Mouse (Mus musculus): ENCODE measurements around the gene A830031A19Rik.
A peak's percentile ranks its signal among the peaks of the same experiment; 100 is the strongest.

Gene A830031A19Rik

DNA sequence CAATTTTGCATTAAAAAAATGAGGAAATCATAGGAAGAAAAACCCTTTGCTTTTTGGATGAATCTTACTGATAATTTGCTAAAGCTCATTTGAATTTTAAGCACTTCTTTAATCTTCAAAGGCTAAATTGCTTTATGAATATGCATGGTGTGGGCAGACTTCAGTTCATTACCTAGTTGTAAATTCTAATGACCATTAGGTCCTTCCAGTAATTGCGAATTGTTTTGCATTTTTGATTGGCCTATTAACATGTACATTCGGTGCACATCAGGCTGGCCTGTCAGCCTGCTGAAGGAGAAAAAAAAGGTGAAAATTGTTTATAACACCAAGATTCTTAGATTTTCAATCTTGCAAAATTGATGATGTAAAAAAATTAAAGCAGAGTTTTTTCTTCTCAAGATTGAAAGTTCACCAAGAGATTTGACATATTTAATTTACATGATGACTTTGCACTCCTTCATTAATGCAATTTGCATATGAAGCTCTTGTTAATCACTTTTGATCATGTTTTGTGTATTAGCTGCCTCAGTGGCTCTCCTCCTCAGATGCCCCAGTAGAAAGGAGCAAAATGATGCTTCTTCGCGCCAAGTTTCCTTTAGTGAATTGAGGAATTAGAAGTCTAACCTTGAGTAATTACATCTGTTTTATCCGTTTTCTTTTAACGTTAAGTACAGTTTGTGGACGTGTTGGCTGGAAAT lies 21.0 kb upstream of the A830031A19Rik start:
- DNase-seq (ENCODE audit: low spot score in 2 of 2): no peak

DNA sequence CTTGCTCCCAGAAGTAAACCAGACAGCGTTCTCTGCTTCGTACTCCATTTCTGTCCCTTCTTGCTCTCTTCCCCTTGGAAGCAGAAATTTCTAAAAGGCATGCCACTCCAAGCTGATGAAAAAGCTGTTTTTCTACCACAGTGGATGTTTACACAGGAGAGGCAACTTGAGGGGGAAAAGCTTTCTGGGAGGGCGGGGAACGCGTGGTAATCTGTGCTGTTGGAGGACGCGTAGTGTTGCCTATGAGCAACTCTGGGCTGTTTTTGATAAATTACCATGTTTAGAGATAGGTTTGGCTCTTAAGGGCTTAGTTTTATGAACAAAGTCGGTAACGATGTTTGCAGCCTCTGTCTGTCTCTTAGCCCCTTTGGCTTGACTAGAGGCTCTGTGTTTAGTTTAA lies 20.4 kb upstream of the A830031A19Rik start:
- no peak for DNase-seq (ENCODE audit: low spot score in 2 of 2)

DNA sequence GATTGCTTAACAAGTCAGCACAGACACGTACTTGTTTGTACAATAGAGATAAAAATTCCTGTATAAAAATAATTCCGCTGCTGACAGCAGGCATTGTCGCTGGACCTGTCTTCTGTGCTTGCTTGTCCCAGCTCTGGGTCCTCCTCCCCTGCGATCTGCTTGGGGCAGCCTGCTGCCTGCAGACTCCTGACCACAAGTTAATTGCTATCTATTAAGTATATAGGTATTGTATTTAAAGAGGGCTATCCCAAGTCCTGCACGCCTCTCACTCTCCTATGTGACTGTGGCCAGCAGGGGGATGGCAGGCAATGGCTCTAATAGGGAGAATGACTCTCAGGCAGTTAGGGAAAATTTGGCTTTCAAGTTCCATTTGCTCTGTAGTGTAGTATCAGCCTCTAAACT lies 19.2 kb upstream of the A830031A19Rik start:
- no peak for DNase-seq (ENCODE audit: low spot score in 2 of 2)

DNA sequence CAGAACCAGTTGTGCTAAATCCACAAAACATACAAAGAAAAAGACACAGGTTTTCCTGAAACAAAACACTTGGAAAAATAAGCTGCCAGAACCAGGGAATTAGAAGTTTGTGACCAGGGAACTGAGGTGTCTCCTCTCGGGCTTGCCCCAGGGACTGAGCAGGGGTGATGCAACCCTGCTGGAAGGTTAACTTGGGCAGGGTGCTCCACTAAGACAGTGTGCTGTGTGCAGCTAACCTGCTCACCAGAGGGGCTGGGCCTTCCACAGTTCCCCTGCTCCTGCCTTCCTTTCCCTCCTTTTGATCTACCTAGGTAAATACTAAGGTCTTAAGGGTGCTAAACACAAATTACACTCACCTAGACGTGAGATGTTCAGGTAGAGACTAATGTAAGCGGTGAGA lies 17.8 kb upstream of the A830031A19Rik start:
- no peak for DNase-seq (ENCODE audit: low spot score in 2 of 2)

DNA sequence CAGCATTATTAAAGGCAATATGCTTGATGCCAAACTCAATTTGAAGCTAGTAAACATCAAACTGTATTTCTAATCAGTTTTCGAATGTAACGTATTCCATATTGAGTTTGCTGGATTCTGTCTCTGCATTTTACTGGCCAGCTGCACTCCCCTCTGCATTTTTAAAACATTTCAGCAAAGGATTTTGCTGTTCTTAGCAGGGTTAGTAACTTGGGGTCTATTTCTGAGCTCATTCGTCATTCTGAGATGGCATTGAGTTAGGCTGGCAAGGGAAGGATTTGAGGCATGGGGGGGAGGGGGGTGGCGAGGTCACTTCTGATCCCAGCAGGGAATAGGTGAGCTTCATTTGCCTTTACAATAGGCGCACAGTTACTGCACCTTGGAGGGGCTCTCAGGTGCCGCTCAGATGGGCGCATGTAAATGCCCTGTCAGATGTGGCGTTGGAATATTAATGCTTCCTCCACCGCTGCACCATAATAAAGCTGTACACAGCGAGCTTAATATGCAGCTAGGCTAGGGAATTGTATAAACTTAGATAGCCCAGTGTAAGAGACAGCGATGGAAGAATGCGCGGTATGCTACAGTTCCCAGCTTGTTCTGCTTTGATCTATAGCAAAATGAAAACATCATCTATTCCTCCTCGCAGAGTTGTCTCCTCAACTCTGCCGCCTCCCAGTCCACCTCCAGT lies 16.7 kb upstream of the A830031A19Rik start:
- no peak for DNase-seq (ENCODE audit: low spot score in 2 of 2)

DNA sequence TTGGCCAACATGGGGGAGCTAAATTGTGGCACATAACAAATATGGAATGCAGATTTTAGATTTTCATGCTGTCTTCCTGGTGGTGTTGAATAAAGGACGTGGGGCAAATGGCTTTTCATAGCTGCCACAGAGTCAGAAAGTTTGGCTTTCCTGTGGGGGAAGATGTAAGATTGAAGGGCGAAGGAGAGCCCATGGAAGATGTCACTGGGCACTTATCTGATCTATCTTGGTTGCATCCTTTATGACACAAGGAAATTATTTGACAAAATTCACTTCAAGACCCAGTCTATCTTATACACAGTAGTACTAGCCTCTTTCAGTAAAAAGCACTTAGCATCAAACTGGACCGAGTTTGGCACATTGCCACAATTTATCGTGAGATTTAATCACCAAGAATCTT lies 15.6 kb upstream of the A830031A19Rik start:
- no peak for DNase-seq (ENCODE audit: low spot score in 2 of 2)

DNA sequence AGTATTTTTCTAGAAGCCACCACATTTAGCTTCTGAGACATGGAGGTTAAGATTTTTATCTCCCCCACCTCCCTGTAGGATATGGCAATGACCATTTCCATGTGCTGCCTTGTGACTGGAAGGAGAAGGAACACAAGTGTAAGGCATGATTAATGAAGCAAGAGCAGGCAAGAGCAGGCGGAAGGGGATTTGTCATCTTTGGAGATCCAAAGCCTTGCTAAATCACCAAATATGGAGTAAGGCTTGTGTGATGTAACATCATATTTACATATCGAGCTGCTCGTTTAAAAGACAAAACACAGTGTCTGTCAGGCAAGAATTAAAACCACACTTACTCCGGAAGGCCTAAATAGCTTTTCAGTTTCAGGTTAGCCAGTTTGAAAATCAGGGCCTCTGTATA lies 12.2 kb upstream of the A830031A19Rik start:
- DNase-seq (ENCODE audit: low spot score in 2 of 2): no peak

DNA sequence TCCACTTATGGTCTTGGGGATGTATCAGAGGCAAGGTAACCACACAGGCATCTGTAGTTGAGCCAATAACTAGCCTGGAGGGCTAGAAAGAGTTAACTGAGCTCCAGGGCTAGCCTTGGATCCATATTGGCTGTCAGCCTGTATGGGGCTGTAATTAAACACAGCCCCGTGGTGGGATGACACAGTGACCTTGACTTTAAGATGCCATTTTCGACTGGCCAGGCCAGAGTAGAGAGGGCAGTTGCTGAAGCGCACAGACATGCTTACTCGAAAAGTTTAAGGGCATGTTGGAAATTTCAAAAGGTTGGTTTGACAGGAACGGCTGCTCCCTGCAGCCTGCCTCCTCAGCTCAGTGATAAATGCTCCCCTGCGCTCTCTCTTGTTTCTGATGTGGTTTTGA lies 11.1 kb upstream of the A830031A19Rik start:
- no peak for DNase-seq (ENCODE audit: low spot score in 2 of 2)

DNA sequence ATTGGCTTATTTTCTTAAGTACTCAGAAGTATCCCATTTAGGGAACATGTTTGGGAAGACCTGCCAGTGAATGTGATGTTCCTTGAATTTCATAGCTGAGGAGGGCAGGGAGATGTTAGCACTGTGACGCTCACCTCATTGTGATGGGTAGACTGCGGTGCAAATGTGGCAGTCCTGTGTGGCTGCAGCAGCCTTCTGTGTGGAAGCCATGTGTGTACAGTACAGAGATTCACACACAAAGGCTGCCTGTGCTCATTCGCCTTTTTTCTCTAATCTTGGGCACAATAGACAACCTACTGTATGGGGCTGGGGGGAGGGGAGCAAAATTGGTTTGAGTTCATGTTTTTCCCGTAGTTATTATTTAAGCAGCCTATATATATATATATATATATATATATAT lies 9.7 kb upstream of the A830031A19Rik start:
- DNase-seq (ENCODE audit: low spot score in 2 of 2): no peak

DNA sequence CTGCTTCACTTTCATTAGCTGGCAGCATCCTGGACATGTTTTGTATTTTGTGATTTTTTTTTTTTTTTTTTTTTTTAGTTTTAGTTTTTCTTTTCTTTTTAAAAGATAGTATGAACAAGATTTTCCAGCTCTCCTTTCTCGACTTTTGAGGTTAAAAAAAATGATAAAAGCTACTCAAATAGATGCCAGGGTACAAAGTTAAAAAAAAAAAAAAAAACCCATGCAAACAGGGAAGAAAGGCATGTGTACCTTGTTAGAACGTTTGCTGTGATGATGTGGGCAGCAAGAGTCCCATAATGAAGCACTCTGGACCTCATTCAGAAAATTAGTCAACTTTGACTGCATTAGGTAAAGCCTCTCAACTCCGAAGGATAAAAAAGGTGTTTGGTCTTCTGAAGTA lies 9.2 kb upstream of the A830031A19Rik start:
- DNase-seq (ENCODE audit: low spot score in 2 of 2): no peak

DNA sequence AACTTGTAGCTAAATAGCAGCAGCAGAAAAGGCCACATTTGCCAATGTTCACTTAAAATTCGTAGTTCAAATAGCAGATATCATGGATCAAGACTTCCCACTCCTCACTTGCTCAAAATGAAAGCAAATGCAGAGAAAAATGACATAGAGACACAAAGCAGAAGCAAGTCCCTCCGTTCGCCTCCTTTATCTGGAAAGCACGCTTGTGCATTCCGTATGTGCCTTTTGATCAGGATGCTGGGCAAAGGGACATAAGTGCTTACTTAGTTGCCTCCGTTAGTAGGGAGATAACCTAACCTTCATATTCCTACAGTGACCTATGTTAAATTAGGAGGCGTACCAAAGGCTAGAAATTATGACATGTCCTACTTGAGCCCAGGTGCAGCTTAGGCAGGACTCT lies 8.6 kb upstream of the A830031A19Rik start:
- DNase-seq (ENCODE audit: low spot score in 2 of 2): no peak

DNA sequence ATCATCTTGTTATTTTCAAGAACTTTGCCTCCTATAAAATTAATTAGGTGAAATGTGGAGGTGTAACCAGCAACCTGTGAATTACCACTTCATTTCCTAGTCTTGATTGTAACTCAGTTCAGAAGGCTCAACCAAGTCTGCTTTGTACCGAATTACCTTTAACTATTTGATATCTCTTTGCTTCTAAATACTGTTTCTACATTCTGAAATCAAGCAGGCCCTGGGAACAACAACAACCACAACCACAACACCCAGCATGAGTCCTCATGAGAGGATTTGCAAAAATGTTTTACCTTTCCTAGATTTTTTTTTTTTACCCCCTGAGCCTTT lies 8.2 kb upstream of the A830031A19Rik start:
- DNase-seq (ENCODE audit: low spot score in 2 of 2): no peak

DNA sequence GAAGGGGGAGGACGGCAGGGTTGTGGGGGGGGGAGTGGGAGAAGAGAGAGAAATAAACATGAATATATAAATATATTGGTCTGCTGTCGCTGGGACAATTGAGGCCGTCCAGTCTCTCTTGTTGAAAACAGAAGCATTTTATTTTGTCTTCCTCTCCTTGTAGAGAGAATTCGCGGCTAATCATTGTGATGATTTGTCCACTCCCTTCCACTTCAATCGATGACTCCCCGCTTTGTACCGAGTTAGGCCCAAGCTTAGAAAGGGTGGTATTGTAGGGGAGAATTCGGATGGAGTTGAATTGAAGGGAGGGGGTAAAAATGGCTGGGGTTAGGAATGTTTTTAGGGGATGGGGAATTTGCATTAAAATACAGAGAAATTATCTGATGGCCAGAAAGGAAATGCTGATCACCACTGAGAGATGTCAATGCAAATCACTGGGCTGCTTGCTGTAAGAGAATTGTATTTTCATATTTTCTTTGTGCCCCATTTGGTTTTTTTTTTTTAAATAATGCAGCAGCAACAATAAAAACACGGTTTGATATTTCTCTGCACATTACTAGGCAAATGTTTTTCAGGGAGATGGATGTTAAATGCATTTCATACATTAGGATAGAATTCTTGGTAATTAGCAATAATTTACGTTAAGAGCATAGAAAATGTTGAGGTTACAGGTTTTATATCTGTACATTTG lies 7.7 kb upstream of the A830031A19Rik start:
- DNase-seq (ENCODE audit: low spot score in 2 of 2): no peak

DNA sequence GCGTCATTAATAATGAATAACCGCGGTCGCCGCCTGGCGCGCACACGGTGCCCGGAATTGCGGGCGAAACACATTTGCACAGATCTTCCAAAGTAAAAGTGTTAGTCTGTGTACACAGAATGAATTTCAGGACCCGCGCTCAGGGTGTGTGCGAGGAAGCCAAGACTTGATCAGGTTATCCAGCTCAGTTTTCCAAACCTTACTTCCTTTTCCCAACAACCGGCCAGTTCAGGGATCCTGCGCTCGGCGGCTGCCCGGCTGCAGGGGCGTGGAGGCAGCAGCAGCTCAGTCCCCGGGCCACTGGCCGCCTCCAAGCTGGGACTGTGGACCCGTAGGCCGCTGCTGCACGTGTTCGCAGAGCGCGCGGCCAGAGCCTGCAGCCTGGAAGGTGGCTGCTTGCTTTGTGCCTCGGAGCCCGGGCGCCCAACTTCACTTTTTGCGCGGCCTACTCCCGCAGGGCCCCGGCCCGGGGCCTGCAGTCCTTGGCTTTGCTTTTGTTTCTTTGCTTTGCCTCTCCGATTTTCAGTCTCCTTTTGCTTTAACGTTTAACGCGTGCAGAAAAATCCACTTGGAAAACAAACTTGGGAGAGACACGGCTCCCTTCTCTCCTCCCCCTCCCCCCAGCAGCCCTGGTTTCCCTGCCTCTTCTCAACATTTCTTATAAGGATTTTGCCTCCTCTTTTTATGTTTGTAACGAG lies 7.0 kb upstream of the A830031A19Rik start:
- DNase-seq (ENCODE audit: low spot score in 2 of 2): peak; percentile 62 to 83

DNA sequence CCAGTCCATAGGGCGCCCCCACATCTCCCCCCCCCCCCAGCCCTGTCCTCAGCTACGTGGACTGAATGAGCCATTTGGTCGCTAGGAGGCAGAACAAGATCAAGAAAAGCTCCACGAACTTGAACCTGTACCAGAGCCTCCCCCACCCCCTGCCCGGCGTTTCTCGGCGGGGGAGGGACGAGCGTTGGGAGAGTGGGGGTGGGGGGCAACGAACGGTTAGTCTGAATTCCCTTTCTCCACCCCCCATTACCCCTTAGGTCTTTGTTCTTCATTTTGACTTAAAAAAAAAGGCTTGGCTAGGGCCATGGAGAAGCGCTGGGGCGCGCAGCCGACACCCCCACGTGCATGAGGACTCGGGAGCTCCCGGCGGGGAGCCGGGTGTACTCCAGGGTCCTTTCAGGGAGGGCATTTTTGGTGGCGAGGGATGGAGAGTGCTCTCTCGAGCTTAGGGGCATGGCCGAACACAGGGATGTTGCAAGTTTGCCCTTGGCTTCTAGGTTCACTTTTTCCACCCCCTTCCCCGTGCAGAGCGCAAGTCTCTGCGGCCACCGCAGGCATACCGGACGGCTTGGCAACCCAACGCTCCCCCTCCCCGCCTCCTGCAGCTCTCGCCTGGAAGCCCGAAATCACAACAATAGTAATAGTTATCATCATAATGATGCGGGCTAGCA lies 6.3 kb upstream of the A830031A19Rik start:
- DNase-seq (ENCODE audit: low spot score in 2 of 2): peak; percentile 73 to 84

DNA sequence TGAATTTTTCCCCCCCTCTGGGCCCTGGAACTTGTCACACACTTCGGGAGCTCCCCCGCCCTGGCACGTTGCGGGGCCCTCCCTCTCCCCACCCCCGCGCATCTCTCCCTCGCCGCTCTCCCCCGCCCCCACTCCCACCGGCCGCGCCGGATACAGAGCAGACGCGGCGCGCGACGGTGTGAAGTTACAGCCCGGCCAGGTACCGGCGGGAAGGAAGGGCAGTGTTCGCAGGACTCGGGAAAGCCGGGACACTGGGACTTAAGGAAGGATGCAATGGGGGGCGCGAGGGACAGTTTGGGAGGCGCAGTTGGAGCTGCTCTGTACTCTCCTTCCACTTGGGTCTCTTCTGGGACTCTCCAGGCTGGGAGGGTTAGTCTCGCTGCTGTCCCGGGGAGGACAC lies 5.7 kb upstream of the A830031A19Rik start:
- DNase-seq (ENCODE audit: low spot score in 2 of 2): peak; percentile 62 to 86

DNA sequence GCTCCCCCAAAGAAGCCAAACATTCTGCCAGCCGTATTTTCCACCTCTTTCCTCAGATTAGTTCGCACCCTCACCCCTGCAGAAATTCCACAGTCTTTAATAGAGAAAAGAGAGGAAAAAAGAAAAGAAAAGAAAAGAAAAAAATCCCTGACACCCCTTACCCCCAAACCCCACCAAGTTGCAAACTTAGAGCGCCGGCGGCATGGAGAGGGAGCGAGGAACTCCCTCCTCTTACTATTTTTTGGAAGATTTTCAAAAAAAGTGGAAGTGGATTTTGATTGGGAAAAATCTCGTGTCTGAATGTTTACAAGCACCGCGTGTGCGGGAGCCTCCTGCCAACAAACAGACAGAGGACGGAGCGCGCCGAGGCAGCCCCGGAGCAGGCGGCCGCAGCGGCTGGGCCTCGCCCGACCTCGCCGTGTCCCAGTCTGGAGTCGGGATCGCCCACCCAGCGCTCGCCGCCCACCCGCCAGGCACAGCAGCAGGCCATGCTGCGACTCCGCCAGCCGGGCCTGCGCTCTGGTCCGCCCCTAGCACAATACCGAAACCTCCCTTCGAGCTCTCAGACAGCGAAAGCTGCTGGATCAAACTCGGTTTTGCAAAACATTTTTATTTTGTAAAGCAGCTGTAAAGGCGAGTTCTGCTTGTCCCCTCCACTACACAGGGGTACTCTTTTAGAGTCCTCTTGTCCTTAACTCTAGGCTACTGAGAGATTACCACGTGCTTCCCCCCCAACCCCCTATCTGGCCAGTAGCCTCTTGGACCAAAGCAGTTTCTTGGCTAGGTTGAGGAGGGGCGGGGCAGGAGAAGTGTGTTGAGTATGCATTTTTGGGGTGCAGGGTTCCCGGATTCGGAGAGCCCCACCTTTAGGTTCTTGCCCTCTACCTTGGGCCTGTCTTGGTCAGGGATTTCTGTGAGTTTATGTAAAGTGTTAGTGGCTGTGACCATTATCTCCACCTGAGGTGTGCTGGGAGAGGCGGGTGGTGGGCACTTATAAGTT lies 4.8 kb upstream of the A830031A19Rik start:
- DNase-seq (ENCODE audit: low spot score in 2 of 2): peak; percentile 54 to 84

DNA sequence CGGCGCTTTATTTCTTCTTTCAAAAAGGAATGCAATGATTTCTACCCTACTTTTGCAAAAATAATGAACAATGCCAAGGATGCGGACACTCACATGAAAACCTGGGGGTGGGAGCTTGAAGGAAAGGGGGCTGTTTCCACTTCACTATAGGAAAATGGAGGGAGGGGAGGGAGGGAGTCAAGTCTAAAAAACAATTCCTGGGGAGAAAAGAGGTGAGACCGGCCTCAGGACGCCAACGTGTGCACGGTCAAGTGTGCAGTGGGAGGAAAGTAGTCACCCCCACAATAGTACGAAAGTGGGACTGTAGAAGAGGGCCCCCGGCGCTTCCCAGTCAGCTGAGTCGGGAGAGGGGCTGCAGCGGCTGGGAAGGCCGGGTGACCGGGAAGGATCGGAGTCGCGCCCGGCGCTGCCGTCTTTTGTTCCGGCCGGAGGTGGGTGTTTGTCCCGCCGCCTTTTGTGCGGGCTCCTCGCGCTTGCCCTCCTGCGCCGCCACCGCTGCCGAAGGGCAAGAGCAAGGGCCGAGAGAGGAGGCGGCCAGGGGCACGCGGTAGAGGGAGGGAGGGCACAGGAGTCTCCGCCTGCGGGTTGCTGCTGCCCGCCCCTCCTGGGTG lies 4.0 kb upstream of the A830031A19Rik start:
- DNase-seq (ENCODE audit: low spot score in 2 of 2): peak; percentile 67 to 85

DNA sequence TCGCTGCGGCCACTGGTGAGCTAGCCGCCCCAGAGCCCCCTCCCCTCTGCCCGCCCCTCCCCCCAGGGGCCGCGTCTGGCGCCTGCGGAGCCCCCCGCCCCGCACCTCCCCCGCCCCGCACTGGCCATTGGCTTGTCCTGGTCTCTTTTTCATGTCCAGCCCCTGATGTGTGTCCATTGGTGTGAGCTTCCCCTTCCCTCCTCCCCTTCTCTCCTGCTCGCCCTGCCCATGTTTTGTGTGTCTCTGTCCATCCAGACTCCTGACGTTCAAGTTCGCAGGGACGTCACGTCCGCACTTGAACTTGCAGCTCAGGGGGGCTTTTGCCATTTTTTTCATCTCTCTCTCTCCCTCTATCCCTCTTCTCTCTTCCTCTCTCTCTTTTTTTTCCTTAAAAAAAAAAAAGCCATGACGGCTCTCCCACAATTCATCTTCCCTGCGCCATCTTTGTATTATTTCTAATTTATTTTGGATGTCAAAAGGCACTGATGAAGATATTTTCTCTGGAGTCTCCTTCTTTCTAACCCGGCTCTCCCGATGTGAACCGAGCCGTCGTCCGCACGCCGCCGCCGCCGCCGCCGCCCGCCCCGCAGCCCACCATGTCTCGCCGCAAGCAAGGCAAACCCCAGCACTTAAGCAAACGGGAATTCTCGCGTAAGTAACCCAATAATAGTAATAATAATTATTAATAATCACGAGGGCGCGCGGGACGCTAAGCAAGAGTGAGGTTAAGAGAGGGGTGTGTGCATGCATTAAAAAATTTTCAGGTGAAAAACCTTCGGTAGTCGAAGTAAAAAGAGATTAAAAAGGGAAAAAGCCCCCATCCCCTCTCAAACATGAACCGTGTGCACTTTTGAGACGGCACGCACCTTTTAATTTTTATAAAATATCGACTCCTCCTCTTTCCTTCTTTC lies 3.2 kb upstream of the A830031A19Rik start, which contains the start of gene Bcl11a:
Gene Bcl11a, plus strand, starts transcription at position 262 of the 911 bp plus-strand sequence.
- peak; percentile 56 to 74 for DNase-seq (ENCODE audit: low spot score in 2 of 2)
